Mouse (Mus musculus) heart, postnatal 0 days (tissue): Measurements from ENCODE around the gene Pip5k1b. TPM values are rescaled to one million over a fixed set of nuclear protein-coding genes. Genes with fewer than 3 reads are reported as not detected.

Experiments used
- ATAC-seq: fragments of 200-750 bp; cut with Nextera tagmentation; 2 replicates; pipeline ENCODE4 v1.8.0; 2017; ENCODE audit warnings: low read depth, moderate number of reproducible peaks, moderate library complexity; ENCODE audit not compliant: insufficient read depth
- DNase-seq: peaks from one replicate; pipeline ENCODE4 v3.0.0-alpha.2; 2016; ENCODE audit warnings: low spot score
- H3K27ac ChIP-seq: fragments of 300-500 bp; sonication (generic); 2 replicates; pipeline ENCODE4 v1.5.1; 2014; ENCODE audit warnings: low read depth, mild to moderate bottlenecking
- H3K27me3 ChIP-seq: fragments of 300-500 bp; sonication (generic); 2 replicates; pipeline ENCODE4 v1.6.1; 2014; ENCODE audit warnings: low read length, mixed read lengths; ENCODE audit not compliant: control insufficient read depth, insufficient read depth
- H3K36me3 ChIP-seq: fragments of 300-500 bp; sonication (generic); replicated peaks from 2 replicates; pipeline ENCODE4 v1.6.1; 2014; ENCODE audit warnings: low read length, mixed read lengths; ENCODE audit not compliant: control insufficient read depth, insufficient read depth
- H3K4me1 ChIP-seq: fragments of 300-500 bp; sonication (generic); 2 replicates; pipeline ENCODE4 v1.6.1; 2014; ENCODE audit warnings: antibody characterized with exemption; ENCODE audit not compliant: control insufficient read depth, insufficient read depth
- H3K4me2 ChIP-seq: fragments of 300-500 bp; sonication (generic); 2 replicates; pipeline ENCODE4 v1.6.1; 2014; ENCODE audit warnings: low read depth, mild to moderate bottlenecking, low read length, moderate library complexity
- H3K4me3 ChIP-seq: fragments of 300-500 bp; sonication (generic); 2 replicates; pipeline ENCODE4 v1.5.1; 2014; ENCODE audit warnings: low read depth, low read length
- H3K9ac ChIP-seq: fragments of 300-500 bp; sonication (generic); replicated peaks from 2 replicates; pipeline ENCODE4 v1.6.1; 2014; ENCODE audit warnings: low read depth, low read length, mixed read lengths
- H3K9me3 ChIP-seq: fragments of 300-500 bp; sonication (generic); replicated peaks from 2 replicates; pipeline ENCODE4 v1.6.1; 2016; ENCODE audit warnings: low read length; ENCODE audit not compliant: control insufficient read depth
- CTCF ChIP-seq: IDR thresholded peaks from 2 replicates; pipeline ENCODE4 v1.5.1; 2016; ENCODE audit warnings: antibody characterized with exemption, control low read depth, low read depth
- EP300 ChIP-seq: IDR thresholded peaks from 2 replicates; pipeline ENCODE4 v1.6.1; 2016; ENCODE audit warnings: antibody characterized with exemption, low read depth
- WGBS: fragments of 180-500 bp; shearing (Covaris S2); extraction: QIAGEN DNeasy Blood & Tissue Kit; methylation state at CpG from one replicate; pipeline ENCODE4 v1.1.7; 2014; 5-methylcytosine and 5-hydroxymethylcytosine counted together
- polyA plus RNA-seq: library from polyadenylated mRNA; unstranded; fragments of >200 nt; fragmentation: Nextera tagmentation; extraction: Ambion mirVana; gene quantifications from 2 replicates; pipeline ENCODE4 v1.2.1, GENCODE M21; 2015
- total RNA-seq: library from RNA; depleted of rRNA; stranded (reverse); fragments of >200 nt; gene quantifications from 2 replicates; pipeline ENCODE4 v1.2.3, GENCODE M21; 2014; ENCODE audit warnings: low replicate concordance

Gene Pip5k1b
- total and polyA plus RNA-seq, 2 experiments from 2014 or later, result 14.0 to 19.2 TPM

GRCm38 (mm10) chr19:24359270-24359669, 196.4 kb downstream of the Pip5k1b start:
- H3K27me3 ChIP-seq, result no peaks in the 10 kb centered on the region
- no peaks in the 10 kb centered on the region for H3K9me3 ChIP-seq
- H3K36me3 ChIP-seq, result peaks cover 24% of the 10 kb centered on the region
- no peaks in the 10 kb centered on the region for H3K4me1 ChIP-seq
- TF ChIP-seq EP300 (no peak), CTCF (no peak)
- DNase-seq, result no peak
- H3K27ac ChIP-seq, result no peak overlapping the region
- no peak overlapping the region for H3K4me3 ChIP-seq
- no peak overlapping the region for H3K4me2 ChIP-seq
- no peak overlapping the region for H3K9ac ChIP-seq
- WGBS, result 71% methylated on average over 9 of the region's 9 CpGs
- ATAC-seq, result no peak

- ATAC-seq (no peak), DNase-seq (no peak)
- 0 out of 2 replicates have a peak, but pooled peaks cover 13% of the 10 kb centered on the region for H3K36me3 ChIP-seq
- WGBS, result 87% methylated on average over 5 of the region's 5 CpGs
- no peak for TF ChIP-seq EP300
- no peak for TF ChIP-seq CTCF
- H3K4me2 ChIP-seq, result no peak overlapping the region
- H3K9me3 ChIP-seq, result 0 out of 2 replicates have a peak, but pooled peaks cover 3% of the 10 kb centered on the region
- H3K4me1 ChIP-seq, result no peaks in the 10 kb centered on the region
- H3K27ac ChIP-seq, result no peak overlapping the region
- no peaks in the 10 kb centered on the region for H3K27me3 ChIP-seq
- no peak overlapping the region for H3K9ac ChIP-seq
- H3K4me3 ChIP-seq, result no peak overlapping the region
Measured at GRCm38 (mm10) chr19:24352298-24352959, 203.2 kb downstream of the Pip5k1b start.

- 81% methylated on average over 8 of the region's 8 CpGs for WGBS
- no peak overlapping the region for H3K27ac ChIP-seq
- H3K9ac ChIP-seq, result no peak overlapping the region
Measured at GRCm38 (mm10) chr19:24344501-24344900, 211.2 kb downstream of the Pip5k1b start.

GRCm38 (mm10) chr19:24342786-24343185, 212.9 kb downstream of the Pip5k1b start:
- Histone ChIP-seq H3K4me2 (no peak overlapping the region), H3K4me3 (no peak overlapping the region), H3K36me3 (no peaks in the 10 kb centered on the region), H3K4me1 (peaks cover 24% of the 10 kb centered on the region), H3K9me3 (no peaks in the 10 kb centered on the region), H3K27me3 (no peaks in the 10 kb centered on the region), H3K27ac (peak overlapping the region; percentile 40), H3K9ac (no peak overlapping the region)
- DNase-seq (peak; percentile 25), ATAC-seq (no peak)
- 15% methylated on average over 5 of the region's 5 CpGs for WGBS
- TF ChIP-seq EP300, result no peak
- no peak for TF ChIP-seq CTCF

More at GRCm38 (mm10) chr19:24344501-24344900, 211.2 kb downstream of the Pip5k1b start:
- Histone ChIP-seq H3K4me3 (no peak overlapping the region), H3K4me2 (no peak overlapping the region), H3K9me3 (no peaks in the 10 kb centered on the region), H3K36me3 (no peaks in the 10 kb centered on the region), H3K27me3 (no peaks in the 10 kb centered on the region), H3K4me1 (peaks cover 24% of the 10 kb centered on the region)
- DNase-seq (no peak), ATAC-seq (no peak)
- TF ChIP-seq EP300 (no peak), CTCF (no peak)

GRCm38 (mm10) chr19:24336370-24337076, 219.1 kb downstream of the Pip5k1b start:
- Histone ChIP-seq H3K4me3 (no peak overlapping the region), H3K36me3 (no peaks in the 10 kb centered on the region), H3K4me1 (no peaks in the 10 kb centered on the region), H3K9me3 (no peaks in the 10 kb centered on the region), H3K27ac (no peak overlapping the region), H3K9ac (no peak overlapping the region), H3K4me2 (no peak overlapping the region), H3K27me3 (no peaks in the 10 kb centered on the region)
- TF ChIP-seq CTCF, result no peak
- no peak for TF ChIP-seq EP300
- no peak for ATAC-seq
- WGBS, result 63% methylated on average over 12 of the region's 12 CpGs
- no peak for DNase-seq
